Mouse (Mus musculus) heart, postnatal 14 days (tissue): Measurements from ENCODE around the gene Fndc3b. TPM values are rescaled to one million over a fixed set of nuclear protein-coding genes. Genes with fewer than 3 reads are reported as not detected.

Source experiments
- DNase-seq, 2 experiments: peaks; one replicate each; pipeline ENCODE4 v3.0.0; 2021 to 2022
- intact Hi-C: fragments of 180-260 bp; cut with DNase I; formaldehyde crosslinking; loops from one replicate; pipeline ENCODE4 v1.15.1; 2025
- total RNA-seq, 2 experiments: library from RNA; stranded (reverse); gene quantifications; 2 replicates each; pipeline ENCODE4 v1.2.3; 2021

The Fndc3b gene
- total RNA-seq, 2 experiments from 2014 or later: 73.2 to 79.0 TPM

DNA sequence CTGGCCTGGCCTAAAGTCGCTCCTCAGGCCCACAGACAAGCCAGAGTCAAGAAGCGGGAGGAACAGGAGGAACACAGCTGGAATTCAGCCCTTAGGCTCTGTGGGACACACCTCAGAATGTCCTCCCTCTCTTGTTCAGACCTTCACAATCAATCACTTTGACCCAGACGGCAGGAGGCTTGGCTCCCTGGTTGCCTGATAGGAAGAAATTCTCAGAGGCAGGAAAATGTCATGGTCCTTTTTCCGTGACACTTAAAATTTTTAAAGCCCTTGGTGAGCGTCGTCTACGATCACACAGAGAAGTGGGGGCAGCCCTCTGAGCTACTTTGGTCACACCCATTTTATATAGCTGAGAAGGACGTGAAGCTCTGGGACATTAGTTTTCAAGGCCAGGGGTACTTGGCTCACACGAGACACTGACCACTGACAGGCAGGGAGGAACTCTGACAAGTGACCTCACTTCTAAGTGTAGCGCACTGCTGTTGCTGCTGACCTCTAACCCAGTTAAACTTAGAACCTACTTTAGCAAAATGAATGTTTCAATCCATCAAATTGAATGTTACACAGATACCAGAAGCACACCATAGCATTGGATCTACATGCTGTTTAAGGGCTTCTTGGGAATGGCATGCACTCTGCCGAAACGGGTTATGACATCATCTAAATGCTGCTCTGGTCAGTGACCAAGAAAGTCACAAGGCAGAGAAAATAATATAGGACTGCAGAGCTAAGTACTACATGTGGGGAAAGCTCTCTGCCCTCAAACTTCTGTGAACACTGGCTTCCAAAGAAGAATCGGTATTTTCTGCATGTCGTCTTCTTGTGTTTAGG, 181.7 kb downstream of the Fndc3b start:
- no peak for DNase-seq
- intact Hi-C loops: no loop called here

- DNase-seq: no peak
- intact Hi-C loops: no loop called here
Measured at GRCm38 (mm10) chr3:27526991-27527390, 184.1 kb downstream of the Fndc3b start.

DNA sequence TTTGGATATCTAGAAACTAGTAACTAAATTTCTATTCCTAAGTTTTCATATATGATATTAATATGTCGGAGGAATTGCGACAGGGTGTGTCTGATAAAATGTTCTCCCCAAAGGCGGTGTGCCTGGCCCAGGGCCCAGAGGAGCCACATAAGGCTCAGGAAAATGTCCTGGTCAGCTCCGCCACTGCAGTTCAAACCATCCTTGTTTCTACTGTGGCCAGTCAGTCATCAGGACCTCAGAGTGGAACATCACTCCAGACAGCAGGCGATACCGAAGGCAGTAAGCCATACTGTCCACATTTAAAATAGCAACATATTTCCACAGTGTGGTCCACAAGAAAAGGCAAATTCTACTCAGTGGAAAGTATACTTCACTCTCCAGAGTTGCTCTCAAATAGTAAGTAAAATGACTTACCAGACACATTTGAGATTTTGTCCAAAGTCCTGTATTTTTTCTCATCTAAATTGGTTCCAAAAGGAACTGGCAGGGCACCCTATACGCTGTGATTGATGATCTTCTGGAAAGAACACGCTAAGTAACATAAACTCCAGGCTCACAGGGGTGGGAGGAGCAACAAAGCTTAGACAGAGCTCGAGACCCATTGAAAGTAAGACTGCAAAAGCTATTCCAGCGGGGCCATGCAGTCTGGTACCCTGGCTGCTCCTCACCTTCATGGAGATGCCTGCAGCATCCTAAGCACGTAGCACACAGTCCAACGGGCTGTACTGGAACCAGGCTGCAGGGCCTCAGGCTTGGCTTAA, 187.8 kb downstream of the Fndc3b start:
- no peak for DNase-seq
- intact Hi-C loops: no loop called here

DNA sequence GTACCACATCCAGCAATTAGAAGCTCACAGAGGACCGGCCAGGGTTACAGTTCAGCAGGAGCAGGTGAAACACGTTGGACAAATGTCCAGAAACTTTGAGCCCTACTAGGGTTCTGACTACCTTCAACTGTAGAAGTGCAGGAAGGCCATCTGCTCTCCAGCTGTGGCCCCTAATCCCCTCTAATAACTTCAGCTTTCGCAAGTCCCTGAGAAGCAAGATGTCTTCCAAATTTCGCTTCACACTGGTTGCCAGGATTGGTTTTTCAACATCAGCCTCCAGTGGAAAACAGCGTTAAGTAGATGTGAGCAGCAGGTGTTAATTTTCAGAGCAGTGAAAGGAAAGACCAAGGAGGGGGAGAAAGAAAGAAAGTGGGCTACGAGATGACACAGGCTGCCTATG, 190.7 kb downstream of the Fndc3b start:
- intact Hi-C loops: no loop called here
- DNase-seq: no peak

GRCm38 (mm10) chr3:27519481-27519880, 191.6 kb downstream of the Fndc3b start:
- DNase-seq: peak; percentile 31
- intact Hi-C loops: no loop called here

- intact Hi-C loops: no loop called here
- DNase-seq: peak in 1 of 2 experiments; percentile 25
Measured at GRCm38 (mm10) chr3:27518935-27519334, 192.2 kb downstream of the Fndc3b start.

GRCm38 (mm10) chr3:27516536-27516935, 194.6 kb downstream of the Fndc3b start:
- intact Hi-C loops: no loop called here
- DNase-seq: no peak

DNA sequence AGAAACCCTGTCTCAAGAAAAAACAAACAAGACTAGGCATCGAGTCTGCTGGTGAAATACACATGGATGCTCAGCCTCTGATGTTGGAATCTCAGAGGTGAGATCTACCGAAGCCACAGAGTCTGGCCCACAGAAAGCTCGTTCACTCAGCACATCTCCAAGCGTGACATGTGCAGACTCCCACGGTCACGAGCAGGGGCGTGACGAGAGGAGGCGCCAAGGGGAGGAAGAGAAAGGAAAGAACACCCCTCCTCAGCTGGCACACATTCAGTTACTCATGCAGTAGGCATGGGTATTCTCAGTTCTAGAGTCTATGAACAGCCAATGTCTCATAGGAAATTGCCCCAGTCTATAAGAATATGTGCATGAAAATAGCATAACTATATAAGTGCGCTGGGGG, 199.3 kb downstream of the Fndc3b start:
- intact Hi-C loops: no loop called here
- DNase-seq: no peak

DNA sequence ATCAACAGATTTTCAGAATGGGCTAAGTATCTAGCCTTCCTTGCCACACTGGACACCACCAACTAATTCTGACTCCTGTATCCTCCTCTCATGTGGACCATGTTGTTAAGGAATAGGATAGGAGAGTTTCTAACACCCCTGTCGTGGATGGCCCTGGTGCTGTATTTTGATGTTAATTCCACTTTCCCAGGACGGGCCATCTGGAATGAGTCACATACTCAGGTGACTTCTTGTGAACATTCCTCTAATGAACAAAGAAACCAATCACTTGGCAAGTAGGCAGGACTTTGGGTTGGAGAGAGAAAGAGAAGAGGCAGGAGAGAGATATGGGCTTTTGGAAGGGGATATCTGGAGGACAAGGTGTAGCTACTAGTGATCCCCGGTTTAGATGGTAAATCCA, 204.2 kb downstream of the Fndc3b start:
- DNase-seq: no peak
- intact Hi-C loops: no loop called here

- intact Hi-C loops: no loop called here
- DNase-seq: no peak
Measured at GRCm38 (mm10) chr3:27505582-27505981, 205.5 kb downstream of the Fndc3b start.

DNA sequence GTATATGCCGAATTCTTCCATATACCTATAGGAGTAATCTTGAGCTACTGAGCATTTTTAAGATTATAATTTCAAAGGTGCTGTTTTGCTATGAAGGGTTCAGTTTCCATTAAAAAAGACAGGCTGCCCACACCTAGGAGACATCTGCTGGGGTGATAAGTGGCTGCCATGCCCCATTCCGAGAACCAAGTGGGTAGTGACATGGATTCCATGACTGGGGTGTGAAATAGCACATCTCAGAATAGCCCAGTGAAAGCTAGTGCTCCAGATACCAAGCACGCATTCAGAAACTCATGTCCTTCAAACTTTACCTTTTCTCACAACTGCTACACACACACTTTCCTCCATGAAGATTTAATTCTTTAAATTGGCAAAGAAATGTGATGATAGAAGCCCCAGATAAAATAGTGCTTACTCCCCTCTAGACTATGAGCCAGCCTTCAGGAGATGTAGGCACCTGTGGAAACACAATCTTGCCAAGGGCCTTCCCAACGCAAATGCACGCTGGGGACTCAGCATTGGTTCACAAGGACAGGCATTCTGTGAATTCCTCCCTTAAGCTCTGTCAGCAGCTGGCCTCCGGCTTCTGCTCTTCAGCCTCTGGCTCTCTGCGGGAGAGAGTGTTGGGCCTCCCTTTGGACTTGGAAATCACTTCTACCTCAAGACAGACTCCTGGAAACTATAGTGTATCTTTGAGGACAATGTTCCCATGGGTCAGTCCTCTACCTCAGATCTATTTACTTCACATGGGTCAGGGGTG, 207.6 kb downstream of the Fndc3b start:
- intact Hi-C loops: no loop called here
- DNase-seq: peak in 1 of 2 experiments; percentile 17

DNA sequence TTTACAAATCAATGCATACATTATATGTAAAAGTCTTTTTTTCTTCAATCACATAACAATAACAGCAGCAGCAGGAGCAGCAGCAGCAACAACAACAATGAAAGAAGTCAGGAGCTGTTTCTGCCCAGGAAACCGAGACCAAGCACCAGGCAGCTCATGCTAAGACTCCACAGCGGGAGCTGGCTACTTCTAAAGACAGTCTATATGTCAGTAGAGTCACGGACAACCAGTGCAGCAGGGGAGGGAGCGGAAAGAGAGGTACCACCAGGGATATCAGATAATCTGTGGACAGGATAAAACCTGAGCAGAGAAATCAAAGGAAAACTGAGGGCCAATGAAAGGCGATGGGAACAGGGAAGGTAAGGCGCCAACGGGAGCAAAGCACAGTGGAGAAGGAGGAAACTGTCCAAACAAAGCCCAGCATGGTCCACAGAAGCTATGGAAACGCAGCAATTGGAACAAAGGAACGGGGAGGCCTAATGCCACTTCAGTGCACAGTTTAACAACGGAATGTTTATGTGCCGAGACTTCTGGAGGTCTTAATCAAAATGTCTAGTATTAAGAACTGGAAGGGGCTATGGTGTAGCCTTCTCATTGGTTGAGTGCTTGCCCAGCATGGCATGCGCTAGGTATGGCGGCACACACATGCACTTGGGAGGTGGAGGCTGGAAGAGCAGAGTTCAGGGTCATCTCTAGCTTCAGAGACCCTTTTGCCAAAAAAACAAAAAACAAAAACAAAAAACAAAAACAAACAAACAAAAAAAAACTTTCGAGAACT, 215.6 kb downstream of the Fndc3b start:
- no peak for DNase-seq
- intact Hi-C loops: no loop called here

DNA sequence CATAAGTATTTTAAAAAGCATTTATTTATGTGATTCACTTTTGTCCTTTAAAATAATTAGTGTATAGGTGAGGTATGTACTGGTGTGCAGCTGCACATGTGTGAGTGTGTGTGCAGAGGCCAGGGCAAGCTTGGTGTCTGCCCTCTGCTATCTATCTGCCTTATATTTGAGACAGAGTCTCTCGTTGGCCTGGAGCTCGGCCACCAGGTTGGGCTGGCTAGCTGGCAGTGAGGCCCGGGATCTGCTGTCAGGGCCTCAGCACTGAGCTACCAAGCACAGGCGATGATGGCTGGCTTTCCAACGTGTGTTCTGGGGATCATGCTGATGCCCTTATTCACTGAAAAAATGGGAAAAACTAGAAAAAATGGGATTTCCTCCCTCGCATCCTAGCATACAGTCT, 216.4 kb downstream of the Fndc3b start:
- intact Hi-C loops: no loop called here
- DNase-seq: no peak

GRCm38 (mm10) chr3:27494066-27494465, 217.0 kb downstream of the Fndc3b start:
- DNase-seq: peak in 1 of 2 experiments; percentile 21
- intact Hi-C loops: no loop called here

DNA sequence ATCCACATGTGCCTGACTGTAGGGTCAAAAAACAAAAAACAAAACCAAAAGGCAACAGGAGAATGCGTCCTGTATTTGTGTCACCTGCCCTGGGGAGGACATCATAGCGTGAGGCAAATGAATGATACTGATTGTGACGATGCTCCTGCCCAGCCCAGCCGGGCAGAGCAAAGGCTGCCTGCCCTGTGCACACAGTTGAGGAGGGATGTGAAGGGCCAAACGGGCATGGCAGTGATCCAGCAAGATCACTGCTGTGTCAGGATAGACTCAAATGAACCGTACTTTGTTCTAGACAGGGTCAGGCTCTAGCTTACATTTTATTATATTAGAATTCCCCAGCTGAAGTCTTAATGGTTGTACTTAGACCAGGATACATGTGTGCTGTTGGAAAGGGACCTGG, 219.3 kb downstream of the Fndc3b start:
- no peak for DNase-seq
- intact Hi-C loops: no loop called here

GRCm38 (mm10) chr3:27491367-27491766, 219.7 kb downstream of the Fndc3b start:
- intact Hi-C loops: no loop called here

GRCm38 (mm10) chr3:27490891-27491290, 220.2 kb downstream of the Fndc3b start:
- no peak for DNase-seq
- intact Hi-C loops: no loop called here

More at GRCm38 (mm10) chr3:27491367-27491766, 219.7 kb downstream of the Fndc3b start:
- no peak for DNase-seq

- no peak for DNase-seq
- intact Hi-C loops: no loop called here
Measured at GRCm38 (mm10) chr3:27489550-27489949, 221.6 kb downstream of the Fndc3b start.

DNA sequence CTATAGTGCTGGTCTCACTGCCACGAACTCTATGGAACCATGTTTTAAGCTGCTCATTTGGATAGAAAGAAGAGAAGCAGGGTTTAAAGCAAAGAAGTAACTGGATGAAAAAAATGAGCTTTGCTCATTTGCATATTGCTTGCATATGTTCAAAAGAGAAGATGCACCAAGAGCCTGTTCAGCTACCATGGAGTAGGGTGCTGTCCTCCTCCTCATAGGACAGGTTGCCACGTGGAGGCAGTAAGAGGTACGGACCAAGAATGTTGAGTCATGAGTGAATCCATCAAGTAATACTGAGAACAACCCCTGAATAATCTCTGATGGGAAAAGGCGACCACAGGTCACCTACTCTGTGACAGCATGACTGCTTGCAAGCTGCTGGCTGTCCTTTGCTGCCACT, 226.0 kb downstream of the Fndc3b start:
- DNase-seq: no peak
- intact Hi-C loops: no loop called here

- intact Hi-C loops: no loop called here
- no peak for DNase-seq
Measured at GRCm38 (mm10) chr3:27484698-27485097, 226.4 kb downstream of the Fndc3b start.
